Mouse (Mus musculus): Measurements from ENCODE around the gene Ptgdr2. TPM values are rescaled to one million over a fixed set of nuclear protein-coding genes. Genes with fewer than 3 reads are reported as not detected.

The Ptgdr2 gene
- polyA plus RNA-seq, 1 experiment: not detected

DNA sequence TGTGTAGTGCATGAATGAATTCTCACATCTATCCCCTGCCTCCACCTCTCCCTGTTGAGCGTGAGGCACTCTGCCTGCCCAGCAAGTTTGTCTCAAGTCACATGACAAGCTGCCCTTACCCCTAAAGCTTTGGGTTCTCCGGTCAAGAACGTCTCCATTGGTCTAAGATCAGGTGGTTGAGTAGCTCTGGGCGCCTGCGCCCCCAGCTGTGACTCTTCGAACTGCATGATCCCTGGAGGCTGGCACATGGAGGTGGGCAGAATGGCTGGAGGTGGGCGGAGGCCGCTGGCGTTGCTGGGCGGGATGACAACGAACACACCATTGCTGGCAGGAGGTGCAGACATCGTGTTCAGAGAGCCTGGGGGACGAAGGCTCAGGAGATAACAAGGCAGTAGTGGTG is 47.6 kb downstream of the Ptgdr2 start:
- Histone ChIP-seq H3K27me3 (replicated peaks) (peaks cover 61% of the 10 kb centered on the region), H3K4me3 (replicated peaks) (no peak overlapping the region), H3K4me1 (peaks cover 18% of the 10 kb centered on the region), H3K9me3 (0 out of 2 replicates have a peak, but pooled peaks cover 3% of the 10 kb centered on the region), H3K36me3 (replicated peaks; ENCODE audit: low read length) (no peaks in the 10 kb centered on the region)
- TF ChIP-seq FLI1 (IDR thresholded peaks at IDR 0.05; ENCODE audit: low read length): no peak

DNA sequence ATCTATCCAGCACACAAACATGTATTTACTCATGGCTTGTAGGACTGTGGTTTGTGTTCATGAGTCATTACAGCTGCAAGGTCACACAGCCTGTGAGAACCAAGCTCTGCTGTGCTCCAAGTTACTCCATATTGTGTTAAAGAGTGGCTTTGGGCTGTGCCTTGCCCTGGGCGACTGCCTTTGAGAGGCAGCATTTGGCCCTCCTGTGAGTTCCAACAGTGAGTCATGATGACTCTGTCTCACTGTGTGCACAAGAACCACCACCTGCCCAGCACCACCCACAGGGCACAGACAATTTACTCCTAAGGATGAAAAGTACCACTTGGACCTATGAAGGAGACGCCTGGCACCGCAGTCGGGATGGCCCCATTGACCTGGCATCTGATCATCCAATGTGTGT is 48.9 kb downstream of the Ptgdr2 start:
- TF ChIP-seq FLI1 (IDR thresholded peaks at IDR 0.05; ENCODE audit: low read length) (no peak), GATA1 (IDR thresholded peaks at IDR 0.05; ENCODE audit: borderline replicate concordance, low read length) (no peak)
- H3K36me3 ChIP-seq (replicated peaks; ENCODE audit: low read length): no peaks in the 10 kb centered on the region
- H3K4me3 ChIP-seq (replicated peaks): no peak overlapping the region
- peaks cover 5% of the 10 kb centered on the region; the same call in 1 of the 2 replicates for H3K4me1 ChIP-seq
- peaks cover 74% of the 10 kb centered on the region for H3K27me3 ChIP-seq (replicated peaks)
- 0 out of 2 replicates have a peak, but pooled peaks cover 3% of the 10 kb centered on the region for H3K9me3 ChIP-seq

DNA sequence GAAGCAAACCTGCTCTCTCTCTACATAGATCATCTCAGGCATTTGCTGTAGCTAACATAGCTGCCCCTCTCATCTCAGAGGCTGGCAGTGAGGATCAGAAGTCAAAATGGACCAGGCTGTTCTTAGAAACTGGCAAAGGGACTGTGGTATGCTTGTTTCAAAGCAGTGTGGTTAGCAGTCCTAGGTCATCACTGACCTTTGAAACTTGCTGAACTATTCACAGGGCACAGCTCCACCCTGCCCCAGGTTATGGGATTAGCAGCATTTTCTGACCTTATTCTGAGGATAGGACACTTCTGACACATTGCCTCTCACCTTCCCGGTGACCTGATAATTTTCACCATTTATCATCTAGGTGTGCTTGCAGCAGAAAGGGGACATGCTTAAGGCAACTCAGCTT is 51.6 kb downstream of the Ptgdr2 start:
- H3K36me3 ChIP-seq (replicated peaks; ENCODE audit: low read length): no peaks in the 10 kb centered on the region
- TF ChIP-seq FLI1 (IDR thresholded peaks at IDR 0.05; ENCODE audit: low read length): no peak
- no peak overlapping the region for H3K4me3 ChIP-seq (replicated peaks)
- H3K4me1 ChIP-seq: no peaks in the 10 kb centered on the region
- H3K27me3 ChIP-seq (replicated peaks): peaks cover 74% of the 10 kb centered on the region
- H3K9me3 ChIP-seq: 0 out of 2 replicates have a peak, but pooled peaks cover 3% of the 10 kb centered on the region

DNA sequence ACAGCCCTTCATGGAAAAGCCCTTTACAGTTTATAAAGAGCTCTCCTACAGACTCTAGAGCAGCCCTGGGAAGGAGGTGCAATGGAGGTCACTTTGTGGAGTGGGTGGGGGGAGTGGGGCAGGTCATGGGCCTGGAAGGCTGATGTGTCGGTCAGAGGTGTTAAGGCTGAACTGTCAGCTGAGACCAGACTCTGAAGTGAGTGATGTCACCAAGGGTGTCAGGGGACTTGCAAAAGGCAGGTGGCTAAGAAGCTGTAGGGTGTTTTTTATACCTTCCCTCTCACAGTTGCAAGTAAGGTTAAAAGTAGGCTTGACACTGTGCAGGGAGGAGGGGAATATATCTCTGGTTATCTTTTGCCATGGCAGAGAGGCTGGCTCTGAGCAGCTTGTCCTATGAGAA is 53.8 kb downstream of the Ptgdr2 start:
- Histone ChIP-seq H3K4me3 (replicated peaks) (no peak overlapping the region), H3K27me3 (replicated peaks) (peaks cover 66% of the 10 kb centered on the region), H3K4me1 (no peaks in the 10 kb centered on the region), H3K36me3 (replicated peaks; ENCODE audit: low read length) (no peaks in the 10 kb centered on the region), H3K9me3 (no peaks in the 10 kb centered on the region)
- no peak for TF ChIP-seq GATA1 (IDR thresholded peaks at IDR 0.05; ENCODE audit: borderline replicate concordance, low read length)

DNA sequence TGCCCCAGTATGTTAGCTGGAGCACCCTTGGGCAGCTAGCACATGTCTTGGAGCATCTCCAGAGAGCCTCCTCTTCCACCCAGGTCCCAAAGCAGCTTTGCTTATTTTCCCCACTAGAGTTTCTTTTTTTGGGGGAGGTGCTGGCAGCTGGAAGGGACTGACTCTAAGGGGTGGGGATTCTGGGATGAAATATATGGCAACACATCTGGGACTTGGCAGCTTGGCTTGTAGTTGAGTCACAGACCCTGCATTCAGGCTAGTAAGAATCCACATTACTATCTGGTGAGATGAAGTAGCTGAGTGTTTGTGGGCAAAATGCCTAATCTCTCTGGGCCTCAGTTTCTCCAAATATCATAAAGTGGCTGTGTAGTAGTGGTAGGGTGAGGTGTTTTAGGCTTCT is 55.0 kb downstream of the Ptgdr2 start:
- no peaks in the 10 kb centered on the region for H3K9me3 ChIP-seq
- no peaks in the 10 kb centered on the region for H3K36me3 ChIP-seq (replicated peaks; ENCODE audit: low read length)
- no peak overlapping the region for H3K4me3 ChIP-seq (replicated peaks)
- H3K4me1 ChIP-seq: no peaks in the 10 kb centered on the region
- peaks cover 60% of the 10 kb centered on the region for H3K27me3 ChIP-seq (replicated peaks)
- TF ChIP-seq GATA1 (IDR thresholded peaks at IDR 0.05; ENCODE audit: borderline replicate concordance, low read length) (no peak), FLI1 (IDR thresholded peaks at IDR 0.05; ENCODE audit: low read length) (no peak)

Other genes with a start within 250 kb of the Ptgdr2 start
- gene Vps37c, start 248.4 kb upstream of the Ptgdr2 start, polyA plus RNA-seq (2012; ENCODE audit: insufficient read depth, low replicate concordance): 60.2 and 90.5 TPM in 2 replicates
- not detected in 2 replicates for gene Cd5, start 198.2 kb upstream of the Ptgdr2 start, polyA plus RNA-seq (2012; ENCODE audit: insufficient read depth, low replicate concordance)
- gene Cd6, start 107.1 kb upstream of the Ptgdr2 start, polyA plus RNA-seq (2012; ENCODE audit: insufficient read depth, low replicate concordance): not detected in 2 replicates
- gene Slc15a3, start 97.4 kb upstream of the Ptgdr2 start, polyA plus RNA-seq (2012; ENCODE audit: insufficient read depth, low replicate concordance): 13.1 and 29.4 TPM in 2 replicates
- gene Tmem132a, start 67.2 kb upstream of the Ptgdr2 start, polyA plus RNA-seq (2012; ENCODE audit: insufficient read depth, low replicate concordance): 1.0 and 2.9 TPM in 2 replicates
- 6.7 and 17.2 TPM in 2 replicates for gene Tmem109, start 55.2 kb upstream of the Ptgdr2 start, polyA plus RNA-seq (2012; ENCODE audit: insufficient read depth, low replicate concordance)
- 16.9 and 54.8 TPM in 2 replicates for gene Prpf19, start 41.9 kb upstream of the Ptgdr2 start, polyA plus RNA-seq (2012; ENCODE audit: insufficient read depth, low replicate concordance)
- not detected in 2 replicates for gene Zp1, start 16.5 kb upstream of the Ptgdr2 start, polyA plus RNA-seq (2012; ENCODE audit: insufficient read depth, low replicate concordance)
- 25.4 and 33.6 TPM in 2 replicates for gene Ccdc86, start 12.1 kb downstream of the Ptgdr2 start, polyA plus RNA-seq (2012; ENCODE audit: insufficient read depth, low replicate concordance)
- gene Ms4a10, start 37.5 kb downstream of the Ptgdr2 start, polyA plus RNA-seq (2012; ENCODE audit: insufficient read depth, low replicate concordance): not detected in 2 replicates
- not detected in 2 replicates for gene Ms4a15, start 56.1 kb downstream of the Ptgdr2 start, polyA plus RNA-seq (2012; ENCODE audit: insufficient read depth, low replicate concordance)
- gene Ms4a18, start 80.9 kb downstream of the Ptgdr2 start, polyA plus RNA-seq (2012; ENCODE audit: insufficient read depth, low replicate concordance): not detected in 2 replicates
- gene Ms4a8a, start 143.9 kb downstream of the Ptgdr2 start, polyA plus RNA-seq (2012; ENCODE audit: insufficient read depth, low replicate concordance): not detected in 2 replicates
- not detected in 2 replicates for gene 1700017D01Rik, start 193.7 kb downstream of the Ptgdr2 start, polyA plus RNA-seq (2012; ENCODE audit: insufficient read depth, low replicate concordance)
- gene 1700025F22Rik, start 228.2 kb downstream of the Ptgdr2 start, polyA plus RNA-seq (2012; ENCODE audit: insufficient read depth, low replicate concordance): not detected in 2 replicates